Mouse (Mus musculus) intestine, embryonic 14.5 days (tissue): ENCODE data around the gene Rpap1. TPM values are rescaled to one million over a fixed set of nuclear protein-coding genes. Genes with fewer than 3 reads are reported as not detected.
"Not testable (repeated sequence)": the region's sequence is repeated elsewhere in the genome, so short reads cannot be mapped to it uniquely, and the experiment has no call there.

ENCODE experiments used
- ATAC-seq: fragments of 200-750 bp; cut with Nextera tagmentation; replicated peaks from 2 replicates; pipeline ENCODE4 v1.8.0; 2017; ENCODE audit warnings: low read depth, moderate number of reproducible peaks, moderate TSS enrichment, moderate library complexity; ENCODE audit not compliant: low FRiP score, low TSS enrichment
- DNase-seq: peaks from one replicate; pipeline ENCODE4 v3.0.0-alpha.2; 2018; ENCODE audit warnings: low spot score
- H3K27ac ChIP-seq: fragments of 300-500 bp; sonication (generic); 2 replicates; pipeline ENCODE4 v1.5.1; 2014; ENCODE audit warnings: low read depth, mild to moderate bottlenecking, control low read depth
- H3K27me3 ChIP-seq: fragments of 300-500 bp; sonication (generic); replicated peaks from 2 replicates; pipeline ENCODE4 v1.6.1; 2014; ENCODE audit warnings: low read length, control low read depth; ENCODE audit not compliant: control insufficient read depth, insufficient read depth
- H3K36me3 ChIP-seq: fragments of 300-500 bp; sonication (generic); 2 replicates; pipeline ENCODE4 v1.6.1; 2014; ENCODE audit warnings: low read length, control low read depth; ENCODE audit not compliant: control insufficient read depth, insufficient read depth
- H3K4me1 ChIP-seq: fragments of 300-500 bp; sonication (generic); replicated peaks from 2 replicates; pipeline ENCODE4 v1.6.1; 2014; ENCODE audit warnings: low read length, control low read depth, mixed read lengths; ENCODE audit not compliant: control insufficient read depth, insufficient read depth
- H3K4me2 ChIP-seq: fragments of 300-500 bp; sonication (generic); 2 replicates; pipeline ENCODE4 v1.6.1; 2014; ENCODE audit warnings: low read length
- H3K4me3 ChIP-seq: fragments of 300-500 bp; sonication (generic); 2 replicates; pipeline ENCODE4 v1.5.1; 2014; ENCODE audit warnings: low read depth, low read length, control low read depth, mixed read lengths
- H3K9ac ChIP-seq: fragments of 300-500 bp; sonication (generic); 2 replicates; pipeline ENCODE4 v1.6.1; 2014; ENCODE audit warnings: mild to moderate bottlenecking, low read length
- H3K9me3 ChIP-seq: fragments of 300-500 bp; sonication (generic); 2 replicates; pipeline ENCODE4 v1.6.1; 2016; ENCODE audit warnings: low read length, control low read depth; ENCODE audit not compliant: control insufficient read depth
- WGBS: fragments of 180-500 bp; shearing (Covaris S2); extraction: QIAGEN DNeasy Blood & Tissue Kit; methylation state at CpG from one replicate; pipeline ENCODE4 v1.1.7; 2014; 5-methylcytosine and 5-hydroxymethylcytosine counted together
- polyA plus RNA-seq: library from polyadenylated mRNA; unstranded; fragments of >200 nt; fragmentation: Nextera tagmentation; extraction: Ambion mirVana; gene quantifications from 2 replicates; pipeline ENCODE4 v1.2.1, GENCODE M21; 2014

The Rpap1 gene
- polyA plus RNA-seq, 1 experiment from 2014 or later: 28.1 TPM

DNA sequence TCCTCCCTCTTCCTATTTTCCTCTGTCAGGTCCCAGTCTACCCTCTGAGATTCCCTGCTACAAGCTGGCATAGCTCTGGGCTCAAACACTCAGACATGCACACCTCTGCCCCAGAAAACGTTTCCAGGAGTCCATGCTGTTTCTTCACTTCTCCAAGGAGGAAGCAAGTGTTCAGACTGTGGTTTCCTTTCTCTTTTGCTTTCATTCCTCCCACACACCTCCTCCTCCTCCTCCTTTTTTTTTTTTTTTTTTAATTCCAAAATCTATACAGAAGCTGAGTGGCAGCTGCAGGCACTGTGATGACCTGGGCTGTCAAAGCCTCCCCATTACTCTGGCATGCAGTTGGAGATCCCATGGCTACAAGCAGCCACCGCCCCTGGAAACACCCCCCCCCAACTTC is 46.8 kb downstream of the Rpap1 start:
- Histone ChIP-seq H3K9ac (no peak overlapping the region), H3K27ac (no peak overlapping the region), H3K4me2 (no peak overlapping the region), H3K36me3 (peaks cover 1% of the 10 kb centered on the region; the same call in 1 of the 2 replicates), H3K4me3 (no peak overlapping the region), H3K27me3 (peaks cover 32% of the 10 kb centered on the region), H3K9me3 (no peaks in the 10 kb centered on the region), H3K4me1 (peaks cover 31% of the 10 kb centered on the region)
- no peak for ATAC-seq
- WGBS: 14% methylated on average over 2 of the region's 2 CpGs
- no peak for DNase-seq

DNA sequence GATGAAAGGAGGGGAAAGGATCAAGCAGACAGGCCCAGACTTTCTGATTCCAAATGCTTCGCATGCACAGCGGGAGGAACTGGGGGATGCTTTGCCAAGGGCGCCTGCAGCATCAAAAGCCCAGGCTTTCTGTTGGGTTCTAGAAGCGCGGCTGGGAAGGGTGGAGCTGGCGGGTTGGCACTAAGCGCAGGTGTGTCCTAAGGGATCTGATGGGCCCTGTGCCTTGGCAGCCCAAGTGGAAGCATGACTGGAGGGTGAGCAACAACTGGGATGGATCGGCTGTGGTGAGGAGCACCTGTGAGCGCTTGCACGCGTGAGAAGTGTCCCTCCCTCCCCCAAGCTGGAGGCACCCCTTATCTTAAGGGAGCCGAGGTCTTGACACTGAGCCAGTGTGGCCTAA is 50.2 kb downstream of the Rpap1 start:
- H3K4me2 ChIP-seq: no peak overlapping the region
- no peaks in the 10 kb centered on the region; the same call in 1 of the 2 replicates for H3K27me3 ChIP-seq
- H3K9me3 ChIP-seq: no peaks in the 10 kb centered on the region
- H3K27ac ChIP-seq: no peak overlapping the region
- WGBS: 19% methylated on average over 12 of the region's 12 CpGs
- no peak overlapping the region for H3K4me3 ChIP-seq
- no peak for DNase-seq
- no peak for ATAC-seq
- no peak overlapping the region for H3K9ac ChIP-seq
- H3K4me1 ChIP-seq: peaks cover 12% of the 10 kb centered on the region; the same call in 1 of the 2 replicates
- peaks cover 26% of the 10 kb centered on the region for H3K36me3 ChIP-seq

DNA sequence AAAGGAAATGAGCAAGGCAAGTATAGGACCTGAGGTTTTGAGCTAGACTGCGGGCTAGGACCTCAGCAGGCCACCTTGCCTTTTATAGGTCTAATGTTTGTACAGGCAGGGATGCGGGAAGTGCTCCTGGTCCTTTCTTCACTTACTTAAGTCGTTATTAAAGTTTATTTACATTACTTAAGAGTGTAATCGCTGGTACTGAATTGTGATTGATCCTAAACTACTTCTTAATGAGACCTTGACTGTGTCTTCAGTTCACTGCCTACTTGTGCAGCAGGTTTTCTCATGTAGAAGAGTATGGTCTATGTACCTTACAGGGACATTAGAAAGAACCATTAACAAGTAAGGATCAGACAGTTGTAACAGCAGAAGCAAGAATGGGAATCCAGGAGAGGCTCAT is 56.6 kb downstream of the Rpap1 start:
- ATAC-seq: no peak
- no peaks in the 10 kb centered on the region for H3K9me3 ChIP-seq
- H3K4me2 ChIP-seq: no peak overlapping the region
- H3K27me3 ChIP-seq: no peaks in the 10 kb centered on the region
- H3K9ac ChIP-seq: no peak overlapping the region
- no peak overlapping the region for H3K27ac ChIP-seq
- H3K4me3 ChIP-seq: no peak overlapping the region
- H3K4me1 ChIP-seq: no peaks in the 10 kb centered on the region
- no peak for DNase-seq
- peaks cover 90% of the 10 kb centered on the region for H3K36me3 ChIP-seq
- 79% methylated on average over 4 of the region's 4 CpGs for WGBS

- no peak overlapping the region for H3K4me2 ChIP-seq
- H3K36me3 ChIP-seq: peaks cover 95% of the 10 kb centered on the region
- H3K4me1 ChIP-seq: no peaks in the 10 kb centered on the region
- no peak overlapping the region for H3K9ac ChIP-seq
- DNase-seq (no peak), ATAC-seq (no peak)
- no peak overlapping the region for H3K4me3 ChIP-seq
- H3K27me3 ChIP-seq: no peaks in the 10 kb centered on the region
- 94% methylated on average over 3 of the region's 3 CpGs for WGBS
- no peak overlapping the region for H3K27ac ChIP-seq
- no peaks in the 10 kb centered on the region for H3K9me3 ChIP-seq
These were observed 59.4 kb downstream of the Rpap1 start for GRCm38 (mm10) chr2:119727762-119728416.

GRCm38 (mm10) chr2:119721070-119721469 is 66.3 kb downstream of the Rpap1 start:
- WGBS: 98% methylated on average over 8 of the region's 8 CpGs
- Histone ChIP-seq H3K9ac (no peak overlapping the region), H3K4me3 (no peak overlapping the region), H3K27me3 (no peaks in the 10 kb centered on the region), H3K4me2 (no peak overlapping the region), H3K9me3 (no peaks in the 10 kb centered on the region), H3K36me3 (peaks cover 89% of the 10 kb centered on the region), H3K4me1 (no peaks in the 10 kb centered on the region), H3K27ac (no peak overlapping the region)
- DNase-seq: no peak
- ATAC-seq: no peak

DNA sequence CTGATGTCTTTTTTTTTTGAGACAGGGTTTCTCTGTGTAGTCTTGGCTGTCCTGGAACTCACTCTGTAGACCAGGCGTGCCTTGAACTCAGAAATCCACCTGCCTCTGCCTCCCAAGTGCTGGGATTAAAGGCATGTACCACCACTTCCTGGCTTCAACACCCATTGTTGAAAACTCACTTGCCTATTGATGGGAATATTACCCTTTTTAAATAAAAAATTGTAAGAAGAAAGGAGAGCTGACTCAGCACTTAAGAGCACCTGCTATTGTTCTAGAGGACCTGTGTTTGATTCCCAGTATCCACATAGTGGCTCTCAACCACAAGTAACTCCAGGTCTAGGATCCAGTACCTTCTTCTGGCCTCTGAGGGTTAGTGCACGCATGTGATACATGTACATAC is 71.5 kb downstream of the Rpap1 start:
- 89% methylated on average over 2 of the region's 2 CpGs for WGBS
- H3K9ac ChIP-seq, H3K4me3 ChIP-seq, H3K4me2 ChIP-seq, H3K9me3 ChIP-seq, H3K4me1 ChIP-seq, ATAC-seq, H3K27ac ChIP-seq, DNase-seq, H3K27me3 ChIP-seq: not testable (repeated sequence)
- peaks cover 82% of the 10 kb centered on the region for H3K36me3 ChIP-seq

Other genes starting within 250 kb of the Rpap1 start
- gene Exd1, start 239.9 kb downstream of the Rpap1 start, polyA plus RNA-seq: 0.20 and 0.27 TPM in 2 replicates
- gene Chp1, start 239.8 kb downstream of the Rpap1 start, polyA plus RNA-seq: 54.5 and 57.1 TPM in 2 replicates
- 61.0 and 68.7 TPM in 2 replicates for gene Nusap1, start 169.2 kb downstream of the Rpap1 start, polyA plus RNA-seq
- gene Oip5, start 169.1 kb downstream of the Rpap1 start, polyA plus RNA-seq: 25.8 and 29.2 TPM in 2 replicates
- gene Ndufaf1, start 124.7 kb downstream of the Rpap1 start, polyA plus RNA-seq: 42.8 and 44.8 TPM in 2 replicates
- 29.4 and 32.0 TPM in 2 replicates for gene Rtf1, start 112.5 kb downstream of the Rpap1 start, polyA plus RNA-seq
- 7.2 and 7.4 TPM in 2 replicates for gene Itpka, start 45.2 kb downstream of the Rpap1 start, polyA plus RNA-seq
- 1.9 and 2.8 TPM in 2 replicates for gene Ltk, start 27.1 kb downstream of the Rpap1 start, polyA plus RNA-seq
- 18.9 and 21.9 TPM in 2 replicates for gene Tyro3, start 10.2 kb upstream of the Rpap1 start, polyA plus RNA-seq
- 36.4 and 40.1 TPM in 2 replicates for gene Mga, start 109.7 kb upstream of the Rpap1 start, polyA plus RNA-seq
- 3.6 and 3.9 TPM in 2 replicates for gene Mapkbp1, start 185.2 kb upstream of the Rpap1 start, polyA plus RNA-seq
- 18.9 and 20.1 TPM in 2 replicates for gene Jmjd7, start 239.9 kb upstream of the Rpap1 start, polyA plus RNA-seq
- gene Gm28042, start 240.0 kb upstream of the Rpap1 start, polyA plus RNA-seq: 2.2 and 3.0 TPM in 2 replicates
- gene Pla2g4b, start 245.9 kb upstream of the Rpap1 start, polyA plus RNA-seq: 0.72 and 1.4 TPM in 2 replicates